Mouse (Mus musculus): ENCODE measurements around the gene Ankrd42.

DNA sequence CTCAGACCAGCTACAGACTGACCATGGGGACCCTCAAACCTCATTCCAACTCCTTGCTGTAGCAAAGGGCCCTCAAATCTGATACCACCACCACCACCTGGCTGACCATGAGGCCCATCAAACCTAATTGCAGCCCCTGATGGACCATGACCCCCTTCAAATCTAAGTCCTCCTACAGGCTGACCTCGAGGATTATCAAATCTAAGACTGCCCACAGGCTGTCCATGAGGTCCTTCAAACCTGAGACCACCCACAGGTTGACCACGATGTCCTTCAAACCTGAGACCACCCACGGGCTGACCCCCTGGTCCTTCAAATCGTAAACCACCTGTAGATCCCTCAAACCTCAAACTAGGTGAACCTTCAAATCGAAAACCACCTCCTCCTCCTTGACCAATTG, 21.1 kb upstream of the Ankrd42 start:
- TF ChIP-seq GATA1 (IDR thresholded peaks at IDR 0.05; ENCODE audit: low read length) (no peak), TAL1 (IDR thresholded peaks at IDR 0.05; ENCODE audit: low read length) (no peak)

All from erythroblast, embryonic 14.5 days (primary cell).